Mouse (Mus musculus): ENCODE data around the gene Stambpl1. TPM values are rescaled to one million over a fixed set of nuclear protein-coding genes. Genes with fewer than 3 reads are reported as not detected.

Stambpl1 gene
- polyA plus RNA-seq, 1 experiment, result not detected

DNA sequence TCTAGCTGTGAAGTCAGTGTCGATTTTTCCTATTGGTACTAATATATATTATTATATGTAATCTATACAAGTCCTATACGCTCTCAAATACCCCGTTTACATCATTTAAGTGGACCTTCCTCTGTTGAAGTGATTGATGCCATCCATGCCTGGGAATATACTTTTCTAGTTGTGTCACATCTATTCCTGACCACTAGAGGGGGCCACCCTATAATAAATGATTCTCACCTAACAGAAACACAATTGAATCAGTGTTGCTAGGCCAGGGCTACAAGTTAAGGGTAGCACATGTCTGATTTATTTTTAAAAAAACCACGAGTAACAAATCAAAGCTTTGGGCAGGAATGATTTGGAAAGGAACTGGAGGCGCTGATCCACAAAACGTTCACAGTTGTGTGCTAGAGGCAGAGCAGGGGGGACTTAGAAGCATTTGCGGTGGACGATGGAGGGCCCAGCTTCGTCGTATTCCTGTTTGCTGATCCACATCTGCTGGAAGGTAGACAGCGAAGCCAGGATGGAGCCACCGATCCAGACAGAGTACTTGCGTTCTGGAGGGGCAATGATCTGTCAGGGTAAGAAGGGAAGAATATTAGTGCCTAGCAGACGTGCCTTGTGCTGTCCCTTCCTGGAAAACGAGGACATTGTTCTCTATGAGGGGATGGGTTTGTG is 49.4 kb downstream of the Stambpl1 start:
- TF ChIP-seq POLR2A (IDR thresholded peaks at IDR 0.05; ENCODE audit: insufficient read depth, low read depth, low read length), result no peak
- no peak overlapping the region for H3K4me3 ChIP-seq (ENCODE audit: insufficient read depth, low read depth, low read length)
- no peaks in the 10 kb centered on the region for H3K4me1 ChIP-seq (ENCODE audit: control insufficient read depth, insufficient read depth, low read length)
- H3K27ac ChIP-seq (ENCODE audit: insufficient read depth, low read depth, low read length), result no peak overlapping the region
- 69% methylated on average over 15 of the region's 15 CpGs for WGBS

DNA sequence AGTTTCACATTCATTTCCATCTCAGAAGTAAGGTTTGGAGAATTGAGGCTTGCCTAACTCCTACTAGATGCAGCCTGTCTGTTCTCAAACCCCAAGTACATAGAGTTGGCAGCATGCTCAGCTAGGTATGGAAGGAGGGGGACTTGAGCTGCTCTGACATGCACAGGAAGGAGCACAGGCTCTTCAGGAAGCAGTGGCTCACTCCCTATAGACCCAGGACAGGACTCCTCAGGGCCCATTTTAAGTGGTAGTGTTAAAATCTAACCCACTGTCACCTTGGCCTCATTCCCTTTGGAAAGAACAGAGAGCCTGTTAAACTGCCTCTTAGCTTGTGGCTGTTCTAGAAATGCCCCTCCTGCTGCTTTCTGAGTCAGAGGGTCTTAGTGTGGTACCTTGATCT is 50.9 kb downstream of the Stambpl1 start:
- no peak overlapping the region for H3K27ac ChIP-seq (ENCODE audit: insufficient read depth, low read depth, low read length)
- TF ChIP-seq POLR2A (IDR thresholded peaks at IDR 0.05; ENCODE audit: insufficient read depth, low read depth, low read length) (no peak), CTCF (IDR thresholded peaks at IDR 0.05; ENCODE audit: insufficient read depth, low read depth, low read length) (no peak)
- no peaks in the 10 kb centered on the region for H3K4me1 ChIP-seq (ENCODE audit: control insufficient read depth, insufficient read depth, low read length)
- no peak overlapping the region for H3K4me3 ChIP-seq (ENCODE audit: insufficient read depth, low read depth, low read length)

DNA sequence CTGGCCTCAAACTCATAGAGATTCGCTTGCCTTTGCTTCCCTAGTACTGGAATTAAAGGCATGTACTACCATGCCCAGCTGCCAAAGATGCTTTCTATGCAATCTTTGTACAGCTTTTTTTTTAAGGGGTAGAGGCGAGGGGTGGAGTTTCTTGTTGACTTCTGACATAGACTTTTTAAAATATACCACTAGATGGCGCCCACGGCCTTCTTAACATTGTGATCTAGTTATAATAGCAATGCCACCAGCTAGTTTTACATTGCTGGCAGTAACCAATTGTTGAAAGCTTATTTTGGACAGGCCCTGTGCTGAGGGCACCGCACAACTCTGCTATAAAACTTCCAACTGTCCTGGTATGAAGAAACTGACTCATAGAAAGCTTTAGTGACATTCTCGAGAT is 52.0 kb downstream of the Stambpl1 start:
- no peaks in the 10 kb centered on the region for H3K4me1 ChIP-seq (ENCODE audit: control insufficient read depth, insufficient read depth, low read length)
- TF ChIP-seq POLR2A (IDR thresholded peaks at IDR 0.05; ENCODE audit: insufficient read depth, low read depth, low read length) (no peak), CTCF (IDR thresholded peaks at IDR 0.05; ENCODE audit: insufficient read depth, low read depth, low read length) (no peak)
- H3K4me3 ChIP-seq (ENCODE audit: insufficient read depth, low read depth, low read length), result no peak overlapping the region
- 10% methylated on average over 6 of the region's 6 CpGs for WGBS
- H3K27ac ChIP-seq (ENCODE audit: insufficient read depth, low read depth, low read length), result no peak overlapping the region

DNA sequence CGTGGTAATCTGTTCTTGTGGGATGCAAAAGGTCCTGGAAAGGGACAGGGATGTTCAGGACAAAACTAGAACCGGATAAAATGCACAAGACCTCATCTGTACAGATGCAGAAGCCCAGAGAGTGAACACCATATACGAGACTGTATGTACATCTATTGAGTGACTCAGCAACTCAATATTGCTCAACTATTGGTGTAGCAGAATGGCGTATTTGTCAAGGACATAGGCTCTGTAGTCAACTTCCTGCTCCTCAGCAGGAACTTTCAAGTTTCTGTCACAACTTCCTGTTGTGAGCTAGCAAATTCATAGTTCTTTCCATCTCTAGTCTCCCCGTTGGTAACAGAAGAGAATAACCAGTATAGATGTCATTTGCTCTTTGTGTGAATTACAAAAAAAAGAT is 56.5 kb downstream of the Stambpl1 start:
- no peak overlapping the region for H3K4me3 ChIP-seq (ENCODE audit: insufficient read depth, low read depth, low read length)
- H3K4me1 ChIP-seq (ENCODE audit: control insufficient read depth, insufficient read depth, low read length), result no peaks in the 10 kb centered on the region
- 88% methylated on average over 5 of the region's 5 CpGs for WGBS
- H3K27ac ChIP-seq (ENCODE audit: insufficient read depth, low read depth, low read length), result no peak overlapping the region
- TF ChIP-seq POLR2A (IDR thresholded peaks at IDR 0.05; ENCODE audit: insufficient read depth, low read depth, low read length), result no peak
- no peak for TF ChIP-seq CTCF (IDR thresholded peaks at IDR 0.05; ENCODE audit: insufficient read depth, low read depth, low read length)

DNA sequence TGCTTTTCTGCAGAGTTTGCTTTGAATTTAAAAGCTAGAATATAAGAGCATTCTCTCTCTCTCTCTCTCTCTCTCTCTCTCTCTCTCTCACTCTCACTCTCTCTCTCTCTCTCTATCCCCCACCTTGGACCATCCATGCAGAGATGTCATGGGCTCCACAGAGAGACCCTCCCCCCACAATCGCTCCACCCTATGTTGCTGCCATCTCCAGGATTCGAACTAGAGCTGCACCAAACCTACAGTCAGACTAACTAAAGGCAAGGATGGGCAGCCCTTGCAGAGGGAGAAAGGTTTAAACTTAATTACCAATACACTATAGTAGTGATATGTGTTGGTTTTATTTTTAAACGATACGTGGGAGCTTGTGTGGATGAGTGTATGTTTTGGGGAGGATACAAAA is 58.6 kb downstream of the Stambpl1 start:
- 69% methylated on average over 4 of the region's 4 CpGs for WGBS
- TF ChIP-seq CTCF (IDR thresholded peaks at IDR 0.05; ENCODE audit: insufficient read depth, low read depth, low read length) (no peak), POLR2A (IDR thresholded peaks at IDR 0.05; ENCODE audit: insufficient read depth, low read depth, low read length) (no peak)
- Histone ChIP-seq H3K27ac (ENCODE audit: insufficient read depth, low read depth, low read length) (no peak overlapping the region), H3K4me3 (ENCODE audit: insufficient read depth, low read depth, low read length) (no peak overlapping the region), H3K4me1 (ENCODE audit: control insufficient read depth, insufficient read depth, low read length) (peaks cover 2% of the 10 kb centered on the region; the same call in 1 of the 2 replicates)

DNA sequence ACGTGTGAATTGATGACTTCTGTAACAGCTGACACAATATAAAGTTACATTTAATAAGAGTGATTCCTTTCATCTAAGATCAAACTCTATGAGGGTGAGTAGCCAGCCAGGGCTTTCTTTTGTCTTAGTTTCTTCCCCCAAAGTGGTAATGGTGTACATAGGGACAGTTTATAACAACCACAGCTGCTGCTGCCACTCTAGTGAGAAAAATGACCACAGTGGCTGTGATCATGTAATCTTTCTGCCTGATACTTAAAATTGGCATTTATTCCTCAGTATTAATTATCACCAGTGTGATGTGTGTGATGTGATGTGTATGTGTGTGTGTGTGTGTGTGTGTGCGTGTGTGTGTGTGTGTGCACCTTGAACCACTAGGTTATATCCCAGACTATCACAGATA is 59.9 kb downstream of the Stambpl1 start:
- no peak overlapping the region for H3K4me3 ChIP-seq (ENCODE audit: insufficient read depth, low read depth, low read length)
- H3K4me1 ChIP-seq (ENCODE audit: control insufficient read depth, insufficient read depth, low read length), result peaks cover 2% of the 10 kb centered on the region; the same call in 1 of the 2 replicates
- WGBS, result 85% methylated on average over 2 of the region's 2 CpGs
- TF ChIP-seq POLR2A (IDR thresholded peaks at IDR 0.05; ENCODE audit: insufficient read depth, low read depth, low read length) (no peak), CTCF (IDR thresholded peaks at IDR 0.05; ENCODE audit: insufficient read depth, low read depth, low read length) (no peak)
- no peak overlapping the region for H3K27ac ChIP-seq (ENCODE audit: insufficient read depth, low read depth, low read length)

DNA sequence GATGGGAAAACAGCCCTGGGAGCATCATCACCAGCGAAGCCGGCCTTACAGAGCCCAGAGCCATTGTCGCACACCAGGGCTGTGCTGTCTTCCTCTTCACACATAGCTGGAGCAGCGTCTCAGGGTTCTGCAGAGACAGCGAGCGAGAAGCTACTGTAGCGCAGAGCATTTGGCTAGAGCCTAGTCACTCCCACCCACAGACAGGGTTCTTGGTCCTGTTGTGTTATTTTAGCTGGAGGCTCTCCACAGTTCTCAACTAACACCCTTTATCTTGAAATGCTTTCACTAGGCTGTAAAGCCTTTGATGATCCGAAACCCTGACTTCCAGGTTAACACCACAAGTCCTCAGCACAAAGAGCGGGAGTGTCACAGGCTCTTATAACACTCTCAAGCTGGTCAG is 60.4 kb downstream of the Stambpl1 start:
- WGBS, result 82% methylated on average over 9 of the region's 9 CpGs
- Histone ChIP-seq H3K4me3 (ENCODE audit: insufficient read depth, low read depth, low read length) (no peak overlapping the region), H3K4me1 (ENCODE audit: control insufficient read depth, insufficient read depth, low read length) (peaks cover 2% of the 10 kb centered on the region; the same call in 1 of the 2 replicates), H3K27ac (ENCODE audit: insufficient read depth, low read depth, low read length) (no peak overlapping the region)
- TF ChIP-seq CTCF (IDR thresholded peaks at IDR 0.05; ENCODE audit: insufficient read depth, low read depth, low read length) (no peak), POLR2A (IDR thresholded peaks at IDR 0.05; ENCODE audit: insufficient read depth, low read depth, low read length) (no peak)

DNA sequence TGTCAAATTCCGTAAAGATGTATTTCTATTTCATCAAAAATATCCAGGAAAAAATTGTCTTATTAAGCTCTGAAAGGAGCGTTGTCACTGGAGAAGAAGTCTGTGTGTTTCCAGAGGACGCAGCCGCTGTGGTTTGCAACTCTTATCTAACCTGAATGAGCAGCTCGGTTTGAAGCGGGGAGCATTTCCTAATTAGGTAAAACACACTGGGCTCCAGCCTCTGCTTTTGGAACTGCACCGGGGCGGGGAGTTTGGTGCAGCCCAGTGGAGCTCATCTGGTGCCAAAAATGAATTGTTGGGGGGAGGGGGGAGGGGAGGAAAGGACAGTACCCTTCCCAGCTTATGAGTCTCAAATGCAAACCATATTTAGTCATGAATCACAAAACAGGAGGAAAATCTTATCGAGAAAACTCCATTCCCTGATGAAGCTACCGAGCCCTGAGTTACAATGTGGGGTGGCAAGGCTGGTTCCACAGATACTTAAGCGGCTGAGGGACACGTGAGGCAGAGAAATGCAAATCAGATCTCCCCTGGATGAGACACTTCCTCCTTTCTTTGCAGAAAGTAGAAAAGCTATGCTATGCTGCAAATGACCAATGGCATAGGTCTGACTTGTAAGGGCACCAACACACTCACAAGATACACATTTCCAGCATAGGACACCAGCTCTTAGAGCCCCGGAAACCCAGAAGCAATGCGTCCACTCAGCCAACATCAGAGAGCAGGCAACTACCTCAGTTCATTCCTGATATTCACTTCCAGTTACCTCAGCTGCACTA is 62.3 kb downstream of the Stambpl1 start:
- TF ChIP-seq POLR2A (IDR thresholded peaks at IDR 0.05; ENCODE audit: insufficient read depth, low read depth, low read length) (no peak), CTCF (IDR thresholded peaks at IDR 0.05; ENCODE audit: insufficient read depth, low read depth, low read length) (no peak)
- H3K4me3 ChIP-seq (ENCODE audit: insufficient read depth, low read depth, low read length), result no peak overlapping the region
- 28% methylated on average over 14 of the region's 14 CpGs for WGBS
- peaks cover 2% of the 10 kb centered on the region; the same call in 1 of the 2 replicates for H3K4me1 ChIP-seq (ENCODE audit: control insufficient read depth, insufficient read depth, low read length)
- no peak overlapping the region for H3K27ac ChIP-seq (ENCODE audit: insufficient read depth, low read depth, low read length)

DNA sequence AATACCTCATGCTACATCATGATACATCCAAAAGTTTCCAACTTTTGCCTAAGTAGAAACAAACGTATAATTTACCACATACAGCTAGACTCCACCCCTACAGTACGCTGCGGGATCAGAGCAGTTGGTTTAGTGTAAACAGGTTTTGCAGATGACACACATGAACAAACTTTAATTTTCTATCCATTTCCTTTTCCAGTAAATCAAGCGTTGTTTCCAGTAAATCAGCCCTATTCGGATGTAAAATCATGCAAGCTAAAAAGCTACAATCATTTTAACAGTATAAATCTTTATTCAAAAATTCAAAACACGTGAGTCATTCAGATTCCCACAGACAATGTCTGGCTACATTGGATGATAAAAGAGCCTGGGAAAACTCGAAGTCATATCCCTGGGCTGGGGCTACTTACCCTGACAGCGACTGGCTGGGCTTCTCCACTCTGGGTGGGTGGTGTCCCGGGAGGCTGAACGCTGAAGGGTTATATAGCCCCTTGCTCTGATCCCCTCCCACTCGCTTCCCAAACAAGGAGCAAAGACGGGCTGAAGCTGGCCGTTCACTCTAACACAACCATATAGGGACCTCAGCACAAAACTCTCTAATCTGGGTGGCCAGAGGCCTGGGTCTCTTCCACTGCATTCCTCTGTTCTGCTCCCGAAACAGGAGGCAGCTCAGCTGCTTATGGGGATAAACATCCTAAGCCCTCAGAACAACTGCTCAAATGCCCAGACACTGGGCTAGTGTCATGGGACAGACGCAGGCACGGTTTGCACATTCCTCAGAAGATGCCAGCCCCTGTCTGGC is 63.1 kb downstream of the Stambpl1 start, which contains the start of gene Acta2:
Acta2 (minus strand) TSS at position 711 of the 802 bp plus-strand sequence.
- 58% methylated on average over 16 of the region's 16 CpGs for WGBS
- Histone ChIP-seq H3K4me1 (ENCODE audit: control insufficient read depth, insufficient read depth, low read length) (peaks cover 2% of the 10 kb centered on the region; the same call in 1 of the 2 replicates), H3K4me3 (ENCODE audit: insufficient read depth, low read depth, low read length) (no peak within 1 kb of the TSS), H3K27ac (ENCODE audit: insufficient read depth, low read depth, low read length) (no peak within 1 kb of the TSS)
- TF ChIP-seq POLR2A (IDR thresholded peaks at IDR 0.05; ENCODE audit: insufficient read depth, low read depth, low read length) (no peak), CTCF (IDR thresholded peaks at IDR 0.05; ENCODE audit: insufficient read depth, low read depth, low read length) (no peak)
